Mouse (Mus musculus) limb, embryonic 12.5 days (tissue): Measurements from ENCODE around the gene Gm4340. TPM values are rescaled to one million over a fixed set of nuclear protein-coding genes. Genes with fewer than 3 reads are reported as not detected.

Source experiments
- polyA plus RNA-seq: library from polyadenylated mRNA; unstranded; fragments of >200 nt; fragmentation: Nextera tagmentation; extraction: Ambion mirVana; gene quantifications from 2 replicates; pipeline ENCODE4 v1.2.1, GENCODE M21; 2016

Gm4340 gene
- polyA plus RNA-seq, 1 experiment from 2014 or later = not detected

Other genes with a start within 250 kb of the Gm4340 start
- not detected in 2 replicates for gene Gm21293, start 51.1 kb upstream of the Gm4340 start, polyA plus RNA-seq
- not detected in 2 replicates for gene Gm6763, start 42.5 kb upstream of the Gm4340 start, polyA plus RNA-seq
- not detected in 2 replicates for gene Gm8764, start 34.0 kb upstream of the Gm4340 start, polyA plus RNA-seq
- gene Gm21304, start 25.5 kb upstream of the Gm4340 start, polyA plus RNA-seq = not detected in 2 replicates
- gene Gm21312, start 17.0 kb upstream of the Gm4340 start, polyA plus RNA-seq = not detected in 2 replicates
- gene Gm20765, start 8.5 kb upstream of the Gm4340 start, polyA plus RNA-seq = not detected in 2 replicates